Mouse (Mus musculus) adrenal gland, postnatal 0 days (tissue): ENCODE data around the gene Enpp1. TPM values are rescaled to one million over a fixed set of nuclear protein-coding genes. Genes with fewer than 3 reads are reported as not detected.

Experiments
- polyA plus RNA-seq: library from polyadenylated mRNA; unstranded; fragments of >200 nt; fragmentation: Nextera tagmentation; extraction: Ambion mirVana; gene quantifications from 2 replicates; pipeline ENCODE4 v1.2.1, GENCODE M21; 2015

Gene Enpp1
- 2.7 and 3.1 TPM in 2 replicates for polyA plus RNA-seq

DNA sequence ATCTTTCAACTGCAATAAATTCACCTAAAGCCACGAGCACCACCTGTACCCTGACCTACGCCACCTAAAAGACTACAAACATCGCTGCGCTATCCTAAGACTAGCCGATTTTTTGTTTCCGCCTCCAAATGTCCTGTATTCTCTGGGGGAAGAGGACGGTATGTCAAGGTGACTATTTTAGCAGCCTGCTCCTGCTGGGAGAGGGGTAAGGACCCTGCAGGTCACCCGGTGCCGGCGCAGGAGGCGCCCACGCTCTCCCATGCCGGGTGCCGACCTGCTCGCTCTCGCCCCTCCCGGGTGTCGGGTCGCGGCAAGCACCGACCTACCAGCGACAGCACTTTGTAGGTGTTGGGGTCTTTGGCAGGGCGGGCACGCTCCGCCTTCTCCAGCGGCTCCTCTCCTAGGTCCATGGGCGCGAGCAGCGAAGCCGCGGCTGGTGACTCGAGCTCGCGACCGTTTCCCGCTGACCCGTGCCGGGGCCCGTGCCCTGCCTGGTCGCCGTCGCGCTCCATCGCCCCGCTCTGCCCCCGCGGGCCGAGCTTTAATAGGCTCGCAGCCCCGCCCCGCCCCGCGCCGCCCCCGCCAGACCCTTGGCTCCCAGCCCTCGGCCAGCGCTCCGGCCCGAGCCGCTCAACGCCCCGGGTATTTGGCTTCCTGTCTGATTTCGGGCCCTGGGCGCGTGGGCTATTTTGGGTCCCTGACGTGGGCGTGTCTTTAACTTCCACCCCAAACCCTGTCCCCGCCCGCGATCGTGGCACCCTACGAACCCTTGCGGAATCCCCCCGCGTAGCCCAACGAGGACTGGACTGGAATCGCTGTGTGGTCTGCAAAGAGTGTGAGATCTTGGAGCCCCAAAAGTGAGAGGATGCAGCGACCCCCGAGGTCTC is at the start of gene Enpp1:
Enpp1 (minus strand) TSS at position 680 of the 887 bp plus-strand sequence.

GRCm38 (mm10) chr10:24595250-24596002 is 116.5 kb downstream of the Enpp1 start, which contains the start of gene Ccn2:
TSS of gene Ccn2 (plus strand) at chr10:24595442.

Other genes with a start within 250 kb of the Enpp1 start
- gene Ccn2, start 116.7 kb downstream of the Enpp1 start, polyA plus RNA-seq = 7.7 and 20.0 TPM in 2 replicates
- gene Enpp3, start 130.7 kb upstream of the Enpp1 start, polyA plus RNA-seq = 2.6 and 2.9 TPM in 2 replicates
- 7.0 and 10.8 TPM in 2 replicates for gene Med23, start 157.8 kb upstream of the Enpp1 start, polyA plus RNA-seq
- 17.3 and 32.9 TPM in 2 replicates for gene Arg1, start 215.3 kb upstream of the Enpp1 start, polyA plus RNA-seq